Mouse (Mus musculus): Measurements from ENCODE around the gene Gng7. TPM values are rescaled to one million over a fixed set of nuclear protein-coding genes. Genes with fewer than 3 reads are reported as not detected.

Gene Gng7
- total and polyA plus RNA-seq, 2 experiments from 2014 or later = 0.11 to 0.64 TPM

DNA sequence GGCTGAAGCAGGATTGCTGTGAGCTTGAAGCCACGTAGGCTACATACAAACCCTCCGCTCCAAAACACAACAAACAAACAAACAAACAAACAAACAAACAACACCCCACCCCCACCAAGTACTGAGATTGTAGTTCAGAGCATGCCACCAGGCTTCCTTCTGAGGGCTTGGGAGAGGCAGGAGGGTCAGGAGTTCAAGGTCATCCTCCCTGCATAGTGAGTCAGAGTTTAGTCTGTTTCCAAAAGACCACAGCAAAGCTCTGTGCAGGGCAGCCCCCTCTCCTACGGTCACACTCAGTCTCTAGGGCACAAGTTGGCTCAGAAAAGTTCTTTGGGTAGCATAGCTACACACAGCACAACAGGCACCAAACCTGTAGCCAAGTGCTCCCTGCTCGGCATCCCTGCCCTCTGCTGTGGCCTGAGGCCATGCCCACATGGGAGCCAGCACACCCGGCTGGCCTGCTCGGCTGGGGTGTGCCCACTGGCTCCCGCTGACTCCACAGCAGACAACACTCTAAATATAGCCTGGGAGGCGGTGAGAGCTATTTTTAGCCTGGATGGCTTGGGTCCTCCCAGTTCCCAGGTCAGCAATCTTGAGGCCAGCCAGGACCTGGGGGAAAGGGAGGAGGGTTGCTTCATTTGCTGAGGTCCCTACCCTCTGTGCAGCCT is 74.3 kb downstream of the Gng7 start:
- H3K9me3 ChIP-seq (replicated peaks; ENCODE audit: control insufficient read depth, low read length) = no peaks in the 10 kb centered on the region
- peak overlapping the region; percentile 95 for H3K27ac ChIP-seq (ENCODE audit: low read depth)
- TF ChIP-seq CTCF (IDR thresholded peaks at IDR 0.05; ENCODE audit: low read depth) (no peak), EP300 (IDR thresholded peaks at IDR 0.05; ENCODE audit: low read depth) (peak; percentile 70; the same call in 1 of the 2 replicates)
- H3K36me3 ChIP-seq (replicated peaks; ENCODE audit: control insufficient read depth, insufficient read depth, low read length) = no peaks in the 10 kb centered on the region
- no peak overlapping the region for H3K9ac ChIP-seq (replicated peaks; ENCODE audit: low read depth, low read length)
- H3K4me2 ChIP-seq (ENCODE audit: low read depth, low read length) = peak overlapping the region; percentile 60
- H3K4me3 ChIP-seq (ENCODE audit: low read depth, low read length) = peak overlapping the region; percentile 14; the same call in 1 of the 2 replicates
- peaks cover 77% of the 10 kb centered on the region for H3K4me1 ChIP-seq (ENCODE audit: control insufficient read depth, insufficient read depth)
- DNase-seq (ENCODE audit: low spot score) (peak; percentile 93), ATAC-seq (ENCODE audit: insufficient read depth, low read depth) (peak; percentile 85)
- H3K27me3 ChIP-seq (ENCODE audit: control insufficient read depth, insufficient read depth, low read length) = no peaks in the 10 kb centered on the region
- WGBS = 12% methylated on average over 8 of the region's 8 CpGs

DNA sequence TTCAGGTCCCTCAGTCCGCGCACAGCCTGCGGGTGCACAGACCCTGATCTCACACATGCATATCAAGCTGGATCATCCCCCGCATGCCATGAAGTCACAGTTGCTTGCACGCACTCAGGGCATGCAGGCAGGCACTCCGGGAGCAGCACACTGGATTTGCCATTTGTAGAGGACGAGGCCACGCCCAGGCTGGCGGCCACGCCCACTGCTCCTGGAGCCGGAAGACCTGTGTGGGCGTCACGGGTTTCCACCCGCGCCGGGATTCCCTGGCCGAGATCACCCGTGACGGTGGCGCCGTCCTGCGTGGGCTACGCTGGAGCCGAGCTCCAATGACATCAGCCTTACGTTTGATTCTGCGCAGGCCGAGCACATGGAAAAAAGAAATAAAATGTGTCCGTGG is 75.1 kb downstream of the Gng7 start:
- WGBS = 3% methylated on average over 28 of the region's 28 CpGs
- Histone ChIP-seq H3K4me1 (ENCODE audit: control insufficient read depth, insufficient read depth) (peaks cover 79% of the 10 kb centered on the region), H3K36me3 (replicated peaks; ENCODE audit: control insufficient read depth, insufficient read depth, low read length) (no peaks in the 10 kb centered on the region), H3K9ac (replicated peaks; ENCODE audit: low read depth, low read length) (0 out of 2 replicates have a peak overlapping the region, but pooled peaks have one; percentile 6), H3K27me3 (ENCODE audit: control insufficient read depth, insufficient read depth, low read length) (no peaks in the 10 kb centered on the region), H3K27ac (ENCODE audit: low read depth) (peak overlapping the region; percentile 95), H3K4me2 (ENCODE audit: low read depth, low read length) (peak overlapping the region; percentile 60), H3K4me3 (ENCODE audit: low read depth, low read length) (peak overlapping the region; percentile 29), H3K9me3 (replicated peaks; ENCODE audit: control insufficient read depth, low read length) (no peaks in the 10 kb centered on the region)
- no peak; the same call in 1 of the 2 replicates for TF ChIP-seq CTCF (IDR thresholded peaks at IDR 0.05; ENCODE audit: low read depth)
- TF ChIP-seq EP300 (IDR thresholded peaks at IDR 0.05; ENCODE audit: low read depth) = no peak
- DNase-seq (ENCODE audit: low spot score) = peak; percentile 76
- ATAC-seq (ENCODE audit: insufficient read depth, low read depth) = peak; percentile 49

DNA sequence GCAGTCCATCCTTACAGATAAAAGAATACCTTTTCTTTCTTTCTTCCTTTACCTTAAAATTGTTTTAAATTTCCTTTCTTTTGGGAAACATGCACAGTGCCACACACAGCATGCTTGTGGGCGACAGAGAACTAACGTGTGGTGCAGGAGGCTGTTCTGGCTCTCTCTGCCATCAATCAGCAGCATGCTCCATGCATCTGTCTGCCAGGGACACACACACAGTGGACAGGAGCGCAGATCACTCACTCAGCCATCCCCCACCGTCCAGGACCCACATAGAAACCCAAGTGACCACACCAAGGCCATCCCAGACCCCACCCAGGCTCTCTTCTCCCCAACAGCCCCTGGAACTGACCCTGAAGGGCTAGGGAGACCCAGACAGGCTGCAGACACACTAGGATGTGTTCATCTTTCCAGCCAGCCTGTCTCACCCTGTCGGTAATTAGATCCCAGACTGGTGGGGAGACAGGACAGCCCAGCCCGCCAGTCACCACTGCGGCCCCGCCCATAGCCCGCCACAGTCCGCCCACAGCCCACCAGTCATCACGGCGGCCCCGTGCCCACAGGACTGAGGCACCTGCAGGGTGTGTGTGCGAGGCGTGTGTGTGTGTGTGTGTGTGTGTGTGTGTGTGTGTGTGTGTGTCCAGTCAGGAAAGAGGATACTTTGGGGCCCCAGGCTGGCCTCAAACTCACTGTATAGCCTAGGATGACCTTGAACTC is 75.8 kb downstream of the Gng7 start:
- TF ChIP-seq EP300 (IDR thresholded peaks at IDR 0.05; ENCODE audit: low read depth) (no peak), CTCF (IDR thresholded peaks at IDR 0.05; ENCODE audit: low read depth) (no peak)
- DNase-seq (ENCODE audit: low spot score) (no peak), ATAC-seq (ENCODE audit: insufficient read depth, low read depth) (peak; percentile 14; the same call in 1 of the 2 replicates)
- H3K27me3 ChIP-seq (ENCODE audit: control insufficient read depth, insufficient read depth, low read length) = no peaks in the 10 kb centered on the region
- 13% methylated on average over 15 of the region's 15 CpGs for WGBS
- peak overlapping the region; percentile 95 for H3K27ac ChIP-seq (ENCODE audit: low read depth)
- peak overlapping the region; percentile 60; the same call in 1 of the 2 replicates for H3K4me2 ChIP-seq (ENCODE audit: low read depth, low read length)
- H3K4me1 ChIP-seq (ENCODE audit: control insufficient read depth, insufficient read depth) = peaks cover 76% of the 10 kb centered on the region
- H3K9me3 ChIP-seq (replicated peaks; ENCODE audit: control insufficient read depth, low read length) = no peaks in the 10 kb centered on the region
- H3K9ac ChIP-seq (replicated peaks; ENCODE audit: low read depth, low read length) = no peak overlapping the region
- H3K36me3 ChIP-seq (replicated peaks; ENCODE audit: control insufficient read depth, insufficient read depth, low read length) = no peaks in the 10 kb centered on the region
- H3K4me3 ChIP-seq (ENCODE audit: low read depth, low read length) = peak overlapping the region; percentile 29

- H3K27me3 ChIP-seq (ENCODE audit: control insufficient read depth, insufficient read depth, low read length) = no peaks in the 10 kb centered on the region
- 9% methylated on average over 8 of the region's 8 CpGs for WGBS
- no peaks in the 10 kb centered on the region for H3K36me3 ChIP-seq (replicated peaks; ENCODE audit: control insufficient read depth, insufficient read depth, low read length)
- peaks cover 76% of the 10 kb centered on the region for H3K4me1 ChIP-seq (ENCODE audit: control insufficient read depth, insufficient read depth)
- H3K4me3 ChIP-seq (ENCODE audit: low read depth, low read length) = no peak overlapping the region
- H3K4me2 ChIP-seq (ENCODE audit: low read depth, low read length) = no peak overlapping the region
- DNase-seq (ENCODE audit: low spot score) (no peak), ATAC-seq (ENCODE audit: insufficient read depth, low read depth) (no peak)
- peak overlapping the region; percentile 9; the same call in 1 of the 2 replicates for H3K27ac ChIP-seq (ENCODE audit: low read depth)
- TF ChIP-seq EP300 (IDR thresholded peaks at IDR 0.05; ENCODE audit: low read depth) (no peak), CTCF (IDR thresholded peaks at IDR 0.05; ENCODE audit: low read depth) (no peak)
- no peaks in the 10 kb centered on the region for H3K9me3 ChIP-seq (replicated peaks; ENCODE audit: control insufficient read depth, low read length)
- no peak overlapping the region for H3K9ac ChIP-seq (replicated peaks; ENCODE audit: low read depth, low read length)
Observed at GRCm38 (mm10) chr10:80937646-80938045, 77.1 kb downstream of the Gng7 start.

DNA sequence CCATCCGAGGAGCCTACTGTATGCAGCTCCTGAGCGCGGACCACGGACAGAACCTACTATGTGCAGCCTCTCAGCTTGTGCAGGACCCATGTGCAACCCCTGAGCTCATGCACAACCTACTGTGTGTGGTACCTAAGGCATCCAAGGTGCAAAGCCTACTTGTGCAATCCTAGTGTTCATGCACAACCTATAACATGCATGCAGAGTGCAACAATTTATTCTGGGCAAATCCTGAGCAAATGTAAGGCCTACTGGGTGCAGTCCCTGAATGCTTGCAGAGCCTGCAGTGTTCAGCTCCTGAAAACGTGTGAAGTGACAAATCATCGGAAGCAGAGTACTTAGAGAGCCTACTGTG is 78.0 kb downstream of the Gng7 start:
- ATAC-seq (ENCODE audit: insufficient read depth, low read depth) = no peak
- 15% methylated on average over 6 of the region's 6 CpGs for WGBS

More for the DNA sequence above, 78.0 kb downstream of the Gng7 start:
- DNase-seq (ENCODE audit: low spot score) = no peak
- no peak for TF ChIP-seq EP300 (IDR thresholded peaks at IDR 0.05; ENCODE audit: low read depth)
- no peak for TF ChIP-seq CTCF (IDR thresholded peaks at IDR 0.05; ENCODE audit: low read depth)
- no peaks in the 10 kb centered on the region for H3K9me3 ChIP-seq (replicated peaks; ENCODE audit: control insufficient read depth, low read length)
- H3K4me1 ChIP-seq (ENCODE audit: control insufficient read depth, insufficient read depth) = peaks cover 82% of the 10 kb centered on the region
- H3K4me2 ChIP-seq (ENCODE audit: low read depth, low read length) = peak overlapping the region; percentile 72
- H3K27ac ChIP-seq (ENCODE audit: low read depth) = 0 out of 2 replicates have a peak overlapping the region, but pooled peaks have one; percentile 40
- peak overlapping the region; percentile 43; the same call in 1 of the 2 replicates for H3K4me3 ChIP-seq (ENCODE audit: low read depth, low read length)
- H3K36me3 ChIP-seq (replicated peaks; ENCODE audit: control insufficient read depth, insufficient read depth, low read length) = no peaks in the 10 kb centered on the region
- no peaks in the 10 kb centered on the region for H3K27me3 ChIP-seq (ENCODE audit: control insufficient read depth, insufficient read depth, low read length)
- H3K9ac ChIP-seq (replicated peaks; ENCODE audit: low read depth, low read length) = no peak overlapping the region; the same call in 1 of the 2 replicates
